Mouse (Mus musculus): ENCODE data around the gene Stum. TPM values are rescaled to one million over a fixed set of nuclear protein-coding genes. Genes with fewer than 3 reads are reported as not detected.

Gene Stum
- polyA plus RNA-seq (2017; shearing (Covaris generic)): not detected

DNA sequence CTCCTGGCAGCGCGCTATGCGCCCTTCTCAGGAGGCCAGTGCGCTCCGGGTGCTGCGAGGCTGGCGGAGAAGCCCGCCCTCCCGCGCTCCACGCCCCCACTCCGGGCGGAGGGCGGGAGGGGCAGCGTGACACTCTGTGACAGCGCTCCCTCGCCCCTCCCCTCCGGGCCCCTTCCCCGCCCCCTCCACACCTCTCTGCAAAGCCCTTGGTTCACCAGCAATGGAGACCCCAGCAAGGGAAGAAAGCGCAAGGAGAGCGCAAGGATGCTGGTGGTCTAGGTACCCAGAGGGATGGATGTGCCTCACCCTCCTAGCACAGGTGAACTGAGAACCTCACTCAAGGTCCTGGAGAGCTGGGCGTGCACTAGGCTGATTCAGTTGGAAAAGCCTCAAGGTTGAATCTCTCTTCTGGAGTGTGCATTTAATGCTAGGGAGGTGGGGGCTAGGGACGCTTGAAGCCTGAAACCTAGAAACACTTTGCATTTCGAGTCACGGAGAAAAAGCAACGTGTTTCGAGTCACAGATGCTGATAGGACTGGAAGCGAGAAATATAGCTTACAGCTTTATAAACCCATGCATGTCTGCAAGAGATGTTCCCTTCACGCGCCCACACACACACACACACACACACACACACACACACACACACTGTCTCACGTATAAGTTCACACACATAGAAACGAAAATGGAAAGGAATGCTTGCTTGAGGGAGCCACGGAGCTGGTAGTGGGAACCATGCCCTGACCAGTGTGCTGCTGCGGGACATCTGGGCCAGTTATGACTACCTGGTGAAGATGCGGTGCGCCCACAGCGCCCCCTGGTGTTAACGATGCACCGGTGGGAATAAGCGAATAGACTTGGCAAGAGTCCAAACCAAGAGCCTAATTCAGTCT is at the start of gene Stum:
Stum (minus strand) TSS at position 106 of the 893 bp plus-strand sequence.

Other genes starting within 250 kb of the Stum start
- gene Psen2, start 220.1 kb downstream of the Stum start, polyA plus RNA-seq (2017; shearing (Covaris generic)): 74.1 TPM
- gene Itpkb, start 153.0 kb downstream of the Stum start, polyA plus RNA-seq (2017; shearing (Covaris generic)): 265 TPM
- gene Parp1, start 85.4 kb upstream of the Stum start, polyA plus RNA-seq (2017; shearing (Covaris generic)): 44.7 TPM
- gene Lin9, start 157.6 kb upstream of the Stum start, polyA plus RNA-seq (2017; shearing (Covaris generic)): 18.4 TPM
- not detected for gene Mixl1, start 213.5 kb upstream of the Stum start, polyA plus RNA-seq (2017; shearing (Covaris generic))
- 53.9 TPM for gene Acbd3, start 242.5 kb upstream of the Stum start, polyA plus RNA-seq (2017; shearing (Covaris generic))

Measured in effector memory CD4-positive, alpha-beta T cell, adult 5 months (primary cell).